Mouse (Mus musculus): Measurements from ENCODE around the gene Sytl2.

GRCm38 (mm10) chr7:90442070-90442469 lies 140.0 kb downstream of the Sytl2 start:
- TF ChIP-seq GATA1 (IDR thresholded peaks at IDR 0.05; ENCODE audit: low read length) (no peak), TAL1 (IDR thresholded peaks at IDR 0.05; ENCODE audit: low read length) (no peak)
